28 mouse cellular contexts compared by ENCODE assay signal in the genomic region with DNA sequence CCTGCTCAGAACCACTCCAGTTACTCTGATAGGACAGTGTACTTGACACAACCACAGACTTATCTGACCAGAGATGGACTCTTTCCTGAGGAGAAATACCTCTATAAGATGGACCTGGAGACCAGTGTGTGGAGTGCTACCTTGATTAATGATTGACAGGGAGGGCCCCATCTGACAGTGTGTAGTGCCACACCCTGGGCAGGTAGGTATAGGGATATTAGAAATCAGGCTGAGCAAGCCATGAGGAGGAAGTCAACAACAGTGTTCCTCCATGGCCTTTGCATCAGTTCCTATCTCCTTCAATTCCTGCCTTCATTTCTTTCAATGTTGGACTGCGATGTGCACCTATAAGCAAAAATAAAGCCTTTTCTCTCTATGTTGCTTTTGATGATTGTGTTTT.
"Had no signal": no experiment of that assay in that cellular context is flagged by ENCODE, and none has a peak within 500 bp of the region (broad histone marks: within the 10 kb centered on the region; RNA-seq: fewer than 3 reads in every experiment).

No protein-coding gene starts in this region.

- H3K27ac ChIP-seq: embryonic facial prominence, embryonic 10.5 days; embryonic facial prominence, embryonic 12.5 days; embryonic facial prominence, embryonic 13.5 days; embryonic facial prominence, embryonic 15.5 days; forebrain, embryonic 10.5 days; forebrain, embryonic 12.5 days; forebrain, embryonic 13.5 days; forebrain, embryonic 15.5 days; gastrocnemius, adult 2 months; heart, adult 2 months had no signal

- H3K36me3 ChIP-seq: embryonic facial prominence, embryonic 10.5 days; embryonic facial prominence, embryonic 12.5 days; embryonic facial prominence, embryonic 13.5 days; embryonic facial prominence, embryonic 15.5 days; forebrain, embryonic 10.5 days; forebrain, embryonic 12.5 days; forebrain, embryonic 15.5 days had no signal

- H3K9me3 ChIP-seq: embryonic facial prominence, embryonic 10.5 days; embryonic facial prominence, embryonic 12.5 days; embryonic facial prominence, embryonic 13.5 days; embryonic facial prominence, embryonic 15.5 days; forebrain, embryonic 10.5 days; forebrain, embryonic 12.5 days; forebrain, embryonic 13.5 days; forebrain, embryonic 15.5 days had no signal

- DNase-seq: cerebellum, adult 18-20 months; cerebellum, adult 2 months; cerebellum, adult 8-10 months; cerebellum, adult 9-10 months; cerebellum, adult 9-11 months; cerebellum, postnatal 14 days; cerebellum, postnatal 36 days; embryo, embryonic 11 days; forebrain, postnatal 0 days; gastrocnemius, adult 2 months; gastrocnemius, postnatal 10 days; gastrocnemius, postnatal 14 days; gastrocnemius, postnatal 25 days; gastrocnemius, postnatal 36 days; heart, adult 11 months; heart, adult 18-20 months; heart, adult 2 months had no signal

- H3K4me1 ChIP-seq: embryonic facial prominence, embryonic 10.5 days; embryonic facial prominence, embryonic 12.5 days; embryonic facial prominence, embryonic 13.5 days; embryonic facial prominence, embryonic 15.5 days; forebrain, embryonic 12.5 days; forebrain, embryonic 13.5 days; forebrain, embryonic 15.5 days had no signal

- H3K9ac ChIP-seq: embryonic facial prominence, embryonic 12.5 days; embryonic facial prominence, embryonic 13.5 days; embryonic facial prominence, embryonic 15.5 days; forebrain, embryonic 12.5 days; forebrain, embryonic 13.5 days; forebrain, embryonic 15.5 days; forebrain, postnatal 0 days had no signal

- H3K4me3 ChIP-seq: embryonic facial prominence, embryonic 10.5 days; embryonic facial prominence, embryonic 12.5 days; embryonic facial prominence, embryonic 13.5 days; embryonic facial prominence, embryonic 15.5 days; erythroblast, embryonic 14.5 days; forebrain, embryonic 10.5 days; forebrain, embryonic 12.5 days; forebrain, embryonic 13.5 days; forebrain, embryonic 15.5 days; gastrocnemius, adult 2 months; heart, adult 2 months had no signal

- ATAC-seq: forebrain, embryonic 13.5 days; forebrain, embryonic 14.5 days; forebrain, embryonic 15.5 days; forebrain, embryonic 16.5 days; forebrain, postnatal 0 days had no signal

- H3K4me2 ChIP-seq: embryonic facial prominence, embryonic 12.5 days; embryonic facial prominence, embryonic 13.5 days; embryonic facial prominence, embryonic 15.5 days; forebrain, embryonic 12.5 days; forebrain, embryonic 13.5 days; forebrain, embryonic 15.5 days had no signal

- H3K27me3 ChIP-seq: embryonic facial prominence, embryonic 12.5 days; embryonic facial prominence, embryonic 13.5 days; embryonic facial prominence, embryonic 15.5 days; forebrain, embryonic 12.5 days; forebrain, embryonic 13.5 days; forebrain, embryonic 15.5 days had no signal
